Mouse (Mus musculus) myocyte (in vitro differentiated cells): ENCODE results near the gene Top2a.

ENCODE experiments used
- MYOG ChIP-seq, 3 experiments: IDR thresholded peaks; one replicate each; pipeline ENCODE4 v1.6.1; 2011; ENCODE audit warnings: control low read depth in 2 of 3, low read depth in 2 of 3, mild to moderate bottlenecking in 2 of 3; ENCODE audit not compliant: insufficient read length in 2 of 3, control insufficient read depth in 1 of 3, insufficient read depth in 1 of 3
- POLR2AphosphoS2 ChIP-seq: IDR thresholded peaks from one replicate; pipeline ENCODE4 v1.6.1; 2011; ENCODE audit warnings: low read depth, control low read depth; ENCODE audit not compliant: insufficient read length

DNA sequence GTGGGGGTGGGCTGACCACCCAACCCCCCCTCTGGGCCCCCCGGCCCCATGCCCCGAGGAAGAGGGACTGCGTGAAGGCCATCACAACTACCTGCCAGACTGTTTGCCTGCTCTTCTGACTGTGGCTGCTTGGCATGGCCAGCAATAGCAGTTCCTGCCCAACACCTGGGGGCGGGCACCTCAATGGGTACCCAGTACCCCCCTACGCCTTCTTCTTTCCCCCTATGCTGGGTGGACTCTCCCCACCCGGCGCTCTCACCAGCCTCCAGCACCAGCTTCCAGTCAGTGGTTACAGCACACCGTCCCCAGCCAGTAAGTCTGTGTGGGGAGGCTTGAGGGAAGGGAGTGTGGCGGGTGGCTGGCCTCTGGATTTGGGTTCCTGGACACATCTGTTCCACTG is 73.5 kb downstream of the Top2a start:
- TF ChIP-seq POLR2AphosphoS2 (no peak), MYOG (IDR thresholded peaks at IDR 0.05; ENCODE audit: control insufficient read depth in 1 of 3, insufficient read depth in 1 of 3, insufficient read length in 2 of 3, low read depth in 2 of 3) (no peak)
